Mouse (Mus musculus): ENCODE measurements at regions not wholly inside any gene's neighbourhood (a gene's known extent, or its start where the extent isn't known, plus 50 kb on each side); places are given as distances from the start of the nearest gene placed in this dataset.

DNA sequence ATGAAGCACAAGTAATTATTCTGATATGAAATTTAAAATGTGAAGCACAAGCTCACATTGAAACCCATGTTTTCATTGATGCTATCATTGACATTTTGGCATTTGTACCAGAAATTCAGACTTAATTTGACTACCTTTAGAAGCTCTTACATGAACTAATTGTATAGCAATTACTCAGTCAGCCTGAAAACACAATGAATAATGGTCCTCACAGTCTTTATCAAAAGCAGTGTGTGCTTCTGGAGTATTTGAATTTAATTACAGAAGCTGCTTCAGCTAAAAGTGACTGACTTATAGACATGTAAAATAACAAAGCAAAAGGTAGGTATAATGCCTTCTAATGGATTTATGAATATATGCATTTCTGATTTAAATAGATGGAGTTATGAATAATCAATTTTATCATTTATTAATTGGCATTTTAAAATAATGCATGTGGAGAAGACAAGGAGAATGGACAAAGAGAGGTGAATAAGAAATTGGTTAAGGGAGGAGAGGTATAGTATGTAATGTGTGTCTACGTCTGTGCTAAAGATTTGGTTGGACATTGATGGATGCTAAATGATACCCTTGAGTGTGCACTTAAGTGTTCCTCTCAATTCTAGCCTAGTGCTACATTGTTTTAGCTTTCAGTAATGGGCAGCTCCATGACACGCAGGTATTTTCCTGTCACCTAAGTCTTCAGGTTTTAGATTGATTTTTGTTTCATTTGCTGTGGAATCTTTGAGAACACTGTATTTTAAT lies 803.2 kb upstream of the Frg1 start:
- Histone ChIP-seq H3K27me3 (ENCODE audit: control insufficient read depth, insufficient read depth, insufficient read length) (no peaks in the 10 kb centered on the region), H3K4me3 (ENCODE audit: insufficient read depth, poor library complexity, severe bottlenecking) (no peak overlapping the region), H3K79me2 (ENCODE audit: control insufficient read depth, insufficient read depth) (no peaks in the 10 kb centered on the region), H3ac (ENCODE audit: control insufficient read depth, insufficient read length, low read depth) (no peak overlapping the region), H3K79me3 (ENCODE audit: low read depth) (no peaks in the 10 kb centered on the region), H3K36me3 (ENCODE audit: control insufficient read depth, insufficient read depth) (no peaks in the 10 kb centered on the region)
- TF ChIP-seq MYOG (IDR thresholded peaks at IDR 0.05; ENCODE audit: control insufficient read depth, extremely low read depth, insufficient read length) (no peak), CEBPB (IDR thresholded peaks at IDR 0.05; ENCODE audit: low read depth) (no peak), FOSL1 (IDR thresholded peaks at IDR 0.05; ENCODE audit: insufficient read depth, low read length, poor library complexity, severe bottlenecking) (no peak), MYOD1 (IDR thresholded peaks at IDR 0.05; ENCODE audit: control insufficient read depth, insufficient read length, low read depth) (no peak), USF1 (IDR thresholded peaks at IDR 0.05; ENCODE audit: low read depth) (no peak), MAX (IDR thresholded peaks at IDR 0.05) (no peak), CTCF (IDR thresholded peaks at IDR 0.05; ENCODE audit: control insufficient read depth, insufficient read depth, insufficient read length) (no peak)

- no peak overlapping the region for H3ac ChIP-seq (ENCODE audit: control insufficient read depth, insufficient read length, low read depth)
- H3K36me3 ChIP-seq (ENCODE audit: control insufficient read depth, insufficient read depth), result no peaks in the 10 kb centered on the region
- no peaks in the 10 kb centered on the region for H3K79me3 ChIP-seq (ENCODE audit: low read depth)
- H3K4me3 ChIP-seq (ENCODE audit: insufficient read depth, poor library complexity, severe bottlenecking), result no peak overlapping the region
- H3K27me3 ChIP-seq (ENCODE audit: control insufficient read depth, insufficient read depth, insufficient read length), result no peaks in the 10 kb centered on the region
- no peaks in the 10 kb centered on the region for H3K79me2 ChIP-seq (ENCODE audit: control insufficient read depth, insufficient read depth)
- TF ChIP-seq CTCF (IDR thresholded peaks at IDR 0.05; ENCODE audit: control insufficient read depth, insufficient read depth, insufficient read length) (no peak), MAX (IDR thresholded peaks at IDR 0.05) (no peak), CEBPB (IDR thresholded peaks at IDR 0.05; ENCODE audit: low read depth) (no peak), FOSL1 (IDR thresholded peaks at IDR 0.05; ENCODE audit: insufficient read depth, low read length, poor library complexity, severe bottlenecking) (no peak), MYOG (IDR thresholded peaks at IDR 0.05; ENCODE audit: control insufficient read depth, extremely low read depth, insufficient read length) (no peak), MYOD1 (IDR thresholded peaks at IDR 0.05; ENCODE audit: control insufficient read depth, insufficient read length, low read depth) (no peak), USF1 (IDR thresholded peaks at IDR 0.05; ENCODE audit: low read depth) (no peak)
Observed at GRCm38 (mm10) chr8:42210943-42211342, 794.1 kb upstream of the Frg1 start.

DNA sequence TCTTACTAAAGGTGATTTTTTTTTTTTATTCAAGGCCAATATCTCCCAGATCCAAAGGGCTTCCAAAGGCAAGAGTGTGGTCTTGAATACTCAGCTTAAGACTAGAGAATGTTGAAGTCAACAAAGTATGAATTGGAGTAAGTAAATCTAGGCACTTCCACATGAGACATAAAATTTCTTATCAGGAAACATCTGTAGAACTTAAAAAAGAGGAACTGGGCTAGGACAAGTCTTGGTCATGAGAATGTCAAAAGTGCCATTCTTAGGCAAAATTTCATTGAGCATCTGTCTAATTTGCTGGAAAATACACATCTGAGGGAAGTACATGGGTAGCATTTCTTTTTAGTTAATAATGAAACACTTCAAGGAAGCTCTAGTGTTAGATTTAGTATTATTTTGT lies 793.1 kb upstream of the Frg1 start:
- H3K36me3 ChIP-seq (ENCODE audit: control insufficient read depth, insufficient read depth), result no peaks in the 10 kb centered on the region
- no peaks in the 10 kb centered on the region for H3K79me3 ChIP-seq (ENCODE audit: low read depth)
- H3K4me3 ChIP-seq (ENCODE audit: insufficient read depth, poor library complexity, severe bottlenecking), result no peak overlapping the region
- H3K79me2 ChIP-seq (ENCODE audit: control insufficient read depth, insufficient read depth), result no peaks in the 10 kb centered on the region
- TF ChIP-seq MAX (IDR thresholded peaks at IDR 0.05) (no peak), MYOD1 (IDR thresholded peaks at IDR 0.05; ENCODE audit: control insufficient read depth, insufficient read length, low read depth) (no peak), CTCF (IDR thresholded peaks at IDR 0.05; ENCODE audit: control insufficient read depth, insufficient read depth, insufficient read length) (no peak), CEBPB (IDR thresholded peaks at IDR 0.05; ENCODE audit: low read depth) (no peak), FOSL1 (IDR thresholded peaks at IDR 0.05; ENCODE audit: insufficient read depth, low read length, poor library complexity, severe bottlenecking) (no peak), MYOG (IDR thresholded peaks at IDR 0.05; ENCODE audit: control insufficient read depth, extremely low read depth, insufficient read length) (no peak), USF1 (IDR thresholded peaks at IDR 0.05; ENCODE audit: low read depth) (no peak)
- no peak overlapping the region for H3ac ChIP-seq (ENCODE audit: control insufficient read depth, insufficient read length, low read depth)
- H3K27me3 ChIP-seq (ENCODE audit: control insufficient read depth, insufficient read depth, insufficient read length), result no peaks in the 10 kb centered on the region

GRCm38 (mm10) chr8:42197257-42197656 lies 780.4 kb upstream of the Frg1 start:
- TF ChIP-seq MYOD1 (IDR thresholded peaks at IDR 0.05; ENCODE audit: control insufficient read depth, insufficient read length, low read depth) (no peak), CTCF (IDR thresholded peaks at IDR 0.05; ENCODE audit: control insufficient read depth, insufficient read depth, insufficient read length) (no peak), CEBPB (IDR thresholded peaks at IDR 0.05; ENCODE audit: low read depth) (no peak), FOSL1 (IDR thresholded peaks at IDR 0.05; ENCODE audit: insufficient read depth, low read length, poor library complexity, severe bottlenecking) (no peak), MYOG (IDR thresholded peaks at IDR 0.05; ENCODE audit: control insufficient read depth, extremely low read depth, insufficient read length) (no peak), USF1 (IDR thresholded peaks at IDR 0.05; ENCODE audit: low read depth) (no peak), MAX (IDR thresholded peaks at IDR 0.05) (no peak)
- no peak overlapping the region for H3ac ChIP-seq (ENCODE audit: control insufficient read depth, insufficient read length, low read depth)

DNA sequence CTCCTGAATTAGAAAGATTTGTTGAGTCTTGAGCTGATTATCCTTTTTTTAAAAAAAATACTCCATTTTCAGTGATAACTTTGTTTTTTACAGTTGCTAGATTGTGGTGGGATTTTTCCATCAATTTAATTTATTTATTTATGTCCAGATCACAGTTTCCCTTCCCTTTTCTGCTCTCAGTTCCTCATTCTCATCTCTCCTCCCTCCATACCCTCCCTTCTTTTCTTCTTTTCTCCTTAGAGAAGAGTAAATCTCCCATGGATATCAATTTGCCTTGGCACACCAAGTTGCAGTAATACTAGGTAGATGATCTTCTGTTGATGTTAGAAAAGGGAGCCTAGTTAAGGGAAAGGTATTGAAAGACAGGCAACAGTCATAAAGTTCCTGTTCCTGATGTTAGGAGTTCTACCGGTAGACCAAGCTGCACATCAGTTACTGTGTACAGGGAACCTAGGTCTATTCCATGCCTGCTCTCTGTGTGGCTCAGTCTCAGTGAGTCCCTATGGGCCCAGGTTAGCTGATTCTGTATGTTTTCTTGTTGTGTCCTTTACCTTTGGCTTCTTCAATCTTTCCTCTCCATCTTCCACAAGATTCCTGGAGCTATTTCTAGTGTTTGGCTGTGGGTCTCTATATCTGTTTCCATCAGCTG lies 777.2 kb upstream of the Frg1 start:
- H3ac ChIP-seq (ENCODE audit: control insufficient read depth, insufficient read length, low read depth), result no peak overlapping the region

More at GRCm38 (mm10) chr8:42197257-42197656, 780.4 kb upstream of the Frg1 start:
- H3K27me3 ChIP-seq (ENCODE audit: control insufficient read depth, insufficient read depth, insufficient read length), result no peaks in the 10 kb centered on the region
- no peaks in the 10 kb centered on the region for H3K79me2 ChIP-seq (ENCODE audit: control insufficient read depth, insufficient read depth)
- no peak overlapping the region for H3K4me3 ChIP-seq (ENCODE audit: insufficient read depth, poor library complexity, severe bottlenecking)
- no peaks in the 10 kb centered on the region for H3K79me3 ChIP-seq (ENCODE audit: low read depth)
- H3K36me3 ChIP-seq (ENCODE audit: control insufficient read depth, insufficient read depth), result no peaks in the 10 kb centered on the region

More for the DNA sequence above, 777.2 kb upstream of the Frg1 start:
- Histone ChIP-seq H3K79me2 (ENCODE audit: control insufficient read depth, insufficient read depth) (no peaks in the 10 kb centered on the region), H3K79me3 (ENCODE audit: low read depth) (no peaks in the 10 kb centered on the region), H3K27me3 (ENCODE audit: control insufficient read depth, insufficient read depth, insufficient read length) (no peaks in the 10 kb centered on the region), H3K4me3 (ENCODE audit: insufficient read depth, poor library complexity, severe bottlenecking) (no peak overlapping the region), H3K36me3 (ENCODE audit: control insufficient read depth, insufficient read depth) (no peaks in the 10 kb centered on the region)
- TF ChIP-seq MYOD1 (IDR thresholded peaks at IDR 0.05; ENCODE audit: control insufficient read depth, insufficient read length, low read depth) (no peak), USF1 (IDR thresholded peaks at IDR 0.05; ENCODE audit: low read depth) (no peak), MAX (IDR thresholded peaks at IDR 0.05) (no peak), CEBPB (IDR thresholded peaks at IDR 0.05; ENCODE audit: low read depth) (no peak), MYOG (IDR thresholded peaks at IDR 0.05; ENCODE audit: control insufficient read depth, extremely low read depth, insufficient read length) (no peak), CTCF (IDR thresholded peaks at IDR 0.05; ENCODE audit: control insufficient read depth, insufficient read depth, insufficient read length) (no peak), FOSL1 (IDR thresholded peaks at IDR 0.05; ENCODE audit: insufficient read depth, low read length, poor library complexity, severe bottlenecking) (no peak)

Measured in C2C12 (cell line).